Mouse (Mus musculus) T-helper 1 cell (primary cell): ENCODE data around the gene S1pr5.
"Not testable (repeated sequence)": the region's sequence is repeated elsewhere in the genome, so short reads cannot be mapped to it uniquely, and the experiment has no call there.

ENCODE experiments used
- in situ Hi-C: fragments of 300-600 bp; cut with MboI, MseI; formaldehyde crosslinking; loops from one replicate; pipeline ENCODE4 v1.15.1; 2025; ENCODE audit warnings: high pct_unique_total_duplicates

The S1pr5 gene

DNA sequence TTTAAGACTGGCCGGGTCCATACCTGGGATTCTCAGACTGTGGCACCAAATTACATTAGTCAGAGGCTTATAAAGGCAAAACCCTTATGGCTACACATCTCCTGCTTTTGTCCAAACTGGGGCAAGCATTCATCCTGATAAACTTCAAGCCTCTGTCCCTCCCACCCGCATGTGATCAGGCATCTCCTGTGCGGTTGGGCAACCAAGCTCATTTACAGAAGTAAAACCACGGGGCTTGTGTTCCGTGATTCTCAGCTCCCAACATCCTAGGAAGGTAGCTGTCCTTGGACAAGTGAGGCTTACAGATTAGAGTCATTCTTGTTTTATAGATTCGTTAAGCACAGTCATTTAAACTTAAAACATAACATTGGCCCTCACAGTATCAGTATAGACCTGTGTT lies 41.4 kb downstream of the S1pr5 start:
- in situ Hi-C loops = no loop called here

DNA sequence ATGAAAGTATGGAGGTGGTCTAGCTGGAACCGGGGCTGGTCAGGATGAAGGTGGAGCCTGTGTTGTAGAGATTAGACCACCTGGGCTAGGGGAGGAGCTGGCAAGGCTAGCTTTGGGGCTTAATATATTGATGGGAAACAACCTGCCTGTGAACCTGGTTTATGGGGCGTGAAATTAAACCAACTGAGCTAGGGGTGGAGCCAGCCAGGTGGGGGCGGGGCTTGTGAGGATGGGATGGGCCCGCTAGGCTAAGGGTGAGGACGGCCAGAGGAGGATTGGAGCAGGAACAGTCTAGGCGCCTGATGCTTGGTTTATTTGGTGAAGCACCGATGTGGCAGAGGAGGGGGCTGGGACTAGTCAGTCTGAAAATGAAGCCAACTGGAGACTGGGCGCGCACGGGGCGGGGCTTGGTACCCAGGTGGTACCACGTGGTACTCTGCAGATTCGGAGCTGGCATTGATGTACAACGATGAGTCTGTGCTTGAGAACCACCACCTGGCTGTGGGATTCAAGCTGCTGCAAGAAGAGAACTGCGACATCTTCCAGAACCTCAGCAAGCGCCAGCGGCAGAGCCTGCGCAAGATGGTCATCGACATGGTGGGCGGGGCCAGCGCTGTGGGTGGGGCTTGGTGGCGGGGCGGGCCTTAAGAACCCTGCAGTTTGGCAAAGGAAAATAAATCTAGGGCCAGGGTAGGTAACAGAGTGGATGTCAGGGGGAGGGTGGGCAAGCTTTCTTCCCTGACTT lies 43.5 kb downstream of the S1pr5 start:
- in situ Hi-C loops = no loop called here

DNA sequence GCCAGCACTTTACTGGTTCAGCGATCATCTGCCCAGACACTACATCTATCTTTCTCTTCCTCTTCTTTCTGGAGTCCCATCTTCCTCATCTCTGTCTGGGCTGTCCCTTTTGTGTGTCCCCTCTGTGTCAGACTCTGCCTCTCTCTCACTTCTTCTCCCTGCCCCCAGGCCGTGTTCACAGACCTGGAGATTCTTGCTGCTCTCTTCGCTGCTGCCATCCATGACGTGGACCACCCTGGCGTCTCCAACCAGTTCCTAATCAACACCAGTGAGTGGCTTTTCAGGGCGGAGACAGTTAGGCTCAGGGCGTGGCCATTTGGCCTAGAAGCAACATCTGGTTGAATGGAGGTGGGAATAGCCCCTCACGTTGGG lies 44.1 kb downstream of the S1pr5 start:
- in situ Hi-C loops = no loop called here

DNA sequence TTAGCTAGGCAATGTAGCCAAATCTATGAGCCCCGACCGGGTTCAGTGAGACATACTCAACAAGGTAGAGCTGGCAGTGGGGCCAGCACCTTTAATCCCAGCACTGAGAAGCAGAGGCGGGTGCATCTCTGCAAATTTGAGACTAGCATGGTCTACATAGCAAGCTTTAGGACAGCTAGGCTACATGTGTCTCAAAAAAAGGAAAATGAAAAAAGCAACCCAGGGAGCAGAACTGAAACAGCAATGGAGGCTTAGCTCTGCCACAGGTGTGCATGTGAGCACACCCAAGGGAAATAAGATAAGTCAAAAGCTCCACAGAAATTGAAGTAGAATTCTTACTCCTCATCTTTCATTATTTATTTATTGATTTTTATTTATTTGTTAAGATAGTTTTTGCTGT lies 49.3 kb downstream of the S1pr5 start:
- in situ Hi-C loops = no loop called here

DNA sequence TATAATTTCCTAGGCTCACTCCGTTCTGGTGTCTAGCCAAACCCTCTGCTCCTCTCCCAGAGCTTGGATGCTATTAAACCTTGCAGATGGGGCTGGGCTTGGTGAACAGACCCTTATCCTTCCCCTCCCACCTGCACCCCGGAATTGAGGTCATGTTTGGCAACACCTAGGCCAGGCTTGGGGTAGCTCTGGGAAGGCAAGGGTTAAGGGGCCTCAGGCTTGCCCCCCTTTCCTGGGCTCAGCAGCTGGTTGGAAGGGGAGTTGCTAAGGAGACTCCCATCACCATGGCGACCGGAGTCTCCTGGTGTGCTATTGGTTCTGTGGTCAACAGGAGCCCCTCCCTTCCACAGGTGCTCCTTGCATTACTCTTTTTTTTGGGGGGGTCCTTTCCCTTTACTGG lies 50.3 kb downstream of the S1pr5 start:
- in situ Hi-C loops = no loop called here

DNA sequence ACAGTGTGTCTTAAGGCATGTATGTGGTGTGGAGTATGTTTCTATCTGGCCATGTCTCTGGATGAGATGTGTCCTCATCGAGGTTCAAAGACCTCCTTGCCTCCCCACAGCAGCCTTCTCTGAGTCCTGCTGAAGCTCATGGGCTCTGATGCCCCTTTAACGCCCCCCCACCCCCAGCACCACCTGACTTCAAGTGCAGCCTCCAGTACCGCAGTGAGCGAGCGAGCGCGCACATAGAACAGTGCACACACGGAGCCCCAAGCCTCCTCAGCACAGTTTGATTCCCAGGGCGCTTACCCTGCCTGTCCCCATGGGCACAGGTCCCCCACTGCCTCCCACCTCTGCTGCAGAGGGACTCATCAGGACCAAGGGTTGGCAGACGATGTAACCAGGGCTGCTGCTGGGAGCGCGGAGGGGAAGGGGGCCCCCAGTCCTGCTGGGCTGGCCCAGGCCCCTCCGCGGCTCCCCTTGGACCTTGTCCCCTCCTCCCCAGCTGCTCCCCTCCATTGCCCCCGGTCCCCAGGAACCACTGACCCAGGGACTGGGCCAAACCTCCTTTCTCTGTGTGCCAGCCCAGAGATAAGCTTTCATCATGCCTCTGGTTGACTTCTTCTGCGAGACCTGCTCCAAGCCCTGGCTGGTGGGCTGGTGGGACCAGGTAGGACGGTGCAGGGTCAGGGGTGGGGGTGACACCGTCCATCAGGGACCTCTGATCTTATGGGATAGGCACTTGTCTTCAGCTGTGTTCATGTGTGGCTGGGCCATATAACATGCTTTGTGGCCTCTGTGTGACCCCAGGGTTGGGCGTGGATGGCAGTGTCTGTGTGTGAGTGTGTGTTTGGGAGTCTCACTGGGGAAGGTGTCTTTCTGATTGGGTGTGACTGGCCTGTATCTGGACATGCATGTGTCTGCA lies 51.5 kb downstream of the S1pr5 start:
- in situ Hi-C loops = no loop called here

DNA sequence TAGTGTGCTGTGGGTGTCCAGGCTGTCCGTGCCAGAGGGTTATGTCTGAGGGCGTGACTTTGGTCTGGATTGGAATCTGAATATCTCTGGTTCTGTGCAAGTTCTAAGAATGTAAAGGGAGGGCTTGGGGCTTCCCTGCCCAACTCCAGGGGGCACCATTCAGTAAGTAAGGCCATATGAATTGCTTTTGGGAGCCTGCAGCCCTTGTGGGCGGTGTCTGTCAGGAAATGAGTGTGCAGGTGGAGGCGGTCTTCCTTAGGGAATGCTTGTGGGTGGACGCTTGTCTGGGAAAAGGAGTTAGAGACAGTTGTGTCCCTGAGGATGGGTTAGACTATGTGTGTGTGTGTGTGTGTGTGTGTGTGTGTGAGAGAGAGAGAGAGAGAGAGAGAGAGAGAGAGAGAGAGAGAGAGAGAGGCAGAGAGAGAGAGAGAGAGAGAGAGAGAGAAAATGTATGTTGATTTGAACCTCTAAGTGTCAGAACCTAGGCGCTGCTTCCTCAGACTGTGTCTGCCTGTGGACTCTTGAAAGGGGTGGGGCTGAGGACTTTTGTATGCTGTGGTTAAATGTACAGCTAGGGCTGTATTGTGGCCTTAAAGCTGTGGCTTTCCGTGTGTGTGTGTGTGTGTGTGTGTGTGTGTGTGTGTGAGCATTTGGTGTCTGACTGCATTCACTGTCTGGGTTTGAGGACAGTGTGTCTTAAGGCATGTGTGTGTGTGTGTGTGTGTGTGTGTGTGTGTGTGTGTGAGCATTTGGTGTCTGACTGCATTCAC lies 52.3 kb downstream of the S1pr5 start:
- in situ Hi-C loops = not testable (repeated sequence)

DNA sequence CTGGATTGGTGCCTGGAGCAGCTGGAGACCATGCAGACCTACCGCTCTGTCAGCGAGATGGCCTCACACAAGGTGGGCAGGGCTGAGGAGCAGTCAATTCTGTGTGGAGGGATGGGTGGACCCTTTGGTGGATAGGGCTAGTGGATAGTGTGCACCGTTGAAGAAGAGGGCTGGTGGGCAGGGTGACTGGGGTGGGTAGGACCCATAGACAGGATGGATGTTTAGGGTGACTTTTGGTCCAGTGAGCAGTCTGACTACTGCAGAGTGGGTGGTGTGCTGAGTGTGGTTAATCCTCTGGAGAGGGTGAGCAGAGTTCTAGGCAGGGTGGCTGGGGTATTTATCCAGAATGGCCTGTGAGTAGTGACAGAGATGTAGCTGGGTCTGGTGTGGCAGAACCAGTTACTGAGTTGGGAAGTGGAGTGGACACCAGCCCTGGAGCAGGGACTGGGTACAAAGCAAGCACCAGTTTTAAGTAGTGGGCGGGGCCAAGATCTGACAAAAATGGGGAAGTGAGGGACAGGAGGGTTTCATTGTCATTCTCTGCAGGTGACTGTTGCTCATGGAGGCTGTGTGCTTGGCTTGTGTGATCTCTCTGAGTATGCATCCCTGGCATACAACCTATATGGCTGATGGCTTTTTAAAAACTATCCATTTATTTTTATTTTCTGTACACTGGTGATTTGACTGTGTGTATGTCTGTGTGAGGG lies 53.3 kb downstream of the S1pr5 start:
- in situ Hi-C loops = no loop called here

DNA sequence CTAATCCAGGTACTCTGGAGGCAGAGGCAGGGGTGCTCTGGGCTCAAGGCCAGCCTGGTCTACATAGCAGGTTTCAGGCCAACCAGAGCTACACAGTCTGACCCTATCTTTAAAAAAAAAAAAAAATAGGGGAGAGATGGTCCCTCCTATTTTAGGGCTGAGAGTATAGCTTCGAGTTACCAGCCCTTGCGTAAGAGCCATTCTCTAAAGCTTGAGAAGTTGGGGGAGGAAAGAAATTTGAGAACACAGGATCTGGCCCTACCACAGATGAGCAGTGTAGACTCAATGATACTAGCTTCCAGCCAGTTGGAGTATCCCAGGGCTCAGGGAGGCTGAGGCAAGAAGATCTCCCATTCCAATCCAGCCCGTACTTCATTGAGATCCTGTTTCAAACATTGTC lies 54.5 kb downstream of the S1pr5 start:
- in situ Hi-C loops = no loop called here
